Mouse (Mus musculus) R1 (cell line): ENCODE measurements at regions not wholly inside any gene's neighbourhood (a gene's known extent, or its start where the extent isn't known, plus 50 kb on each side); places are given as distances from the start of the nearest gene placed in this dataset.

Experiments
- DNase-seq: peaks from one replicate; pipeline ENCODE4 v3.0.0-alpha.2; 2018; ENCODE audit warnings: low read depth, low spot score

- DNase-seq: no peak
Measured at GRCm38 (mm10) chr4:72060605-72061352, 139.9 kb downstream of the Tle1 start.

- DNase-seq: peak; percentile 15
Measured at GRCm38 (mm10) chr4:72049638-72050454, 150.9 kb downstream of the Tle1 start.

- no peak for DNase-seq
Measured at GRCm38 (mm10) chr4:72022152-72022551, 178.6 kb downstream of the Tle1 start.

GRCm38 (mm10) chr4:72014221-72014850 lies 186.4 kb downstream of the Tle1 start:
- no peak for DNase-seq

- no peak for DNase-seq
Measured at GRCm38 (mm10) chr4:72013583-72013982, 187.1 kb downstream of the Tle1 start.

- no peak for DNase-seq
Measured at GRCm38 (mm10) chr4:72010316-72010715, 190.4 kb downstream of the Tle1 start.

GRCm38 (mm10) chr4:72005926-72006325 lies 194.8 kb downstream of the Tle1 start:
- DNase-seq: no peak

- DNase-seq: no peak
Measured at GRCm38 (mm10) chr4:72001221-72001875, 199.4 kb downstream of the Tle1 start.

- no peak for DNase-seq
Measured at GRCm38 (mm10) chr4:71968701-71969100, 210.9 kb upstream of the Gm11232 start.

GRCm38 (mm10) chr4:71953441-71953840 lies 195.7 kb upstream of the Gm11232 start:
- no peak for DNase-seq

- DNase-seq: no peak
Measured at GRCm38 (mm10) chr4:71933240-71933986, 175.6 kb upstream of the Gm11232 start.

- no peak for DNase-seq
Measured at GRCm38 (mm10) chr4:71932818-71933217, 175.1 kb upstream of the Gm11232 start.

- no peak for DNase-seq
Measured at GRCm38 (mm10) chr4:71911551-71911950, 153.8 kb upstream of the Gm11232 start.

- DNase-seq: no peak
Measured at GRCm38 (mm10) chr4:71875651-71876050, 117.9 kb upstream of the Gm11232 start.

GRCm38 (mm10) chr4:71866948-71867347 lies 109.2 kb upstream of the Gm11232 start:
- DNase-seq: no peak

GRCm38 (mm10) chr4:71841833-71842232 lies 84.1 kb upstream of the Gm11232 start:
- DNase-seq: no peak

GRCm38 (mm10) chr4:71840774-71841146 lies 83.0 kb upstream of the Gm11232 start:
- DNase-seq: no peak

GRCm38 (mm10) chr4:71839803-71840773 lies 82.3 kb upstream of the Gm11232 start:
- no peak for DNase-seq

- DNase-seq: no peak
Measured at GRCm38 (mm10) chr4:71839134-71839802, 81.5 kb upstream of the Gm11232 start.
